Mouse (Mus musculus): ENCODE results near the gene Cluap1.
A peak's percentile ranks its signal among the peaks of the same experiment; 100 is the strongest.
"Not testable (repeated sequence)": the region's sequence is repeated elsewhere in the genome, so short reads cannot be mapped to it uniquely, and the experiment has no call there.

Gene Cluap1

DNA sequence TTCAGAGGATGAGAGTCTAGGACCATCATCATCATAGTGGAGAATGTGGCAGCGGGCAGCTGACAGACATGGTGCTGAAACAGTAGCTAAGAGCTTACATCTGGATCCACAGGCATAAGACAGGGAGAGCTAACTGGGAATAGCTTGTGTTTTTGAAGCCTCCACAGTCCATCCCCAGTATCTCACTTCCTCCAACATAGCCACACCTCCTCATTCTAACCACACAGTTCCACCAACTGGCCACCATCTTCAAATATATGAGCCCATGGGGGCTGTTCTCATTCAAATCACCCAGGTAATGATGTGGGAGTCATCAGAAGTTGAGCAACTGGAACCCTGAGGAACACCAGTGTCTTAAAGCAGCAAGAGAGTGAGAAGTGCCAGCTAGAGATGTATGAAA is 42.5 kb downstream of the Cluap1 start:
- DNase-seq = no peak

DNA sequence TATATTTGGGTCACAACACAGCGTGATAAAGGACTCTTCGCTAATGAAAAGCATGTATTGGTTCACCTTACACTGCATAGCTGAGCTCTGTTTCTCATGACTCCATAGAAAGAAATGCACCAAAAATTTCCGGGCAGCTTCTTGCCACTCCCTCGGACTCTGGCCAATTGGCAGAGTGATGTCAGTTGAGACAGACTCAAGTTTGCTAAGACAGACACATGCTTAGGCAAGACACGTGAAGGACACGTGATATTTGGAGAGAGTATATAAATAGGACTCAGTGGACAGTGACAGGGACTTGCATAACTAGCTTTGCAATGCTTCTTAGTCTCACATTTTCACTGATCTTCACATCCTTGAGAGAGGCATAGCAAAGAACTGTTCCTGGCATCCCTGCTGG is 47.8 kb downstream of the Cluap1 start:
- DNase-seq = peak; percentile 66

DNA sequence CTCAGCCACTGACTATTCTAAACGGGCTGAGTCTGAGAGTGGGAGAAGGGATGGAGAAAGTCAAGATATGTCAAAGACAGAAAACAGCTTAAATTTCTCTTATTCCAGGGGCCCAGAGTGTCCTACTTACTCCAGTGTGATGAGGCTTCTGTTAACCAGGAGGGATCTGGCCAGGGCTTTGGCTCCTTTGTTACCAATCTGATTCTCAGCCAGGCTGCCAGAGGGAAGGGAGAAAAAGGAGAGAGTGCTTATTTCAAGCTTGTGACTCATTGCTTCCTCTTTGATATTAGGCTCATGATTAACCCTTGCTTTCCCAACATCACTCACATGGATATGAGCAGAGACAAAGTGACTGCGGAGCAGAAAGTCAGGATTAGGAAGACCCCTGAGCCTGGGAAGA is 50.7 kb downstream of the Cluap1 start:
- peak; percentile 50 for DNase-seq

DNA sequence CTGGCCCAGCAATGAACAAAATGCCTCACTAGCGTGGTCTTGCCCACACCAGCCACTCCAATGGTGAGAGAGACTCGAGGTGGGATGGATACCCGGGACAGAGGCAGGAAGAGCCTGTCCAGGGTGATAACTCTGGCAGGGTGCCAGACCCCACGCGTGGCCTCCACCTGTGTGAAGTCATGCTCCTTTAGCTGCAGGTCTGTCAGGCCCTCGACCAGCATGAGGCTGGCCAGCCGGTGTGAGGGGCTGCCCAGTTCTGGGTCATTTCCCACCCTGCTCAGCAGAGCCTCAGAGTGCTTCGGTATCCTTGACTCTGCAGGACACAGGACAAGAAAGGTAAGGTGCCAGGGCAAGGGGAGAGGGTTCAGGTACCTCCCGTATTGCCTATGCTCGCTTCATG is 56.4 kb downstream of the Cluap1 start:
- no peak for DNase-seq

DNA sequence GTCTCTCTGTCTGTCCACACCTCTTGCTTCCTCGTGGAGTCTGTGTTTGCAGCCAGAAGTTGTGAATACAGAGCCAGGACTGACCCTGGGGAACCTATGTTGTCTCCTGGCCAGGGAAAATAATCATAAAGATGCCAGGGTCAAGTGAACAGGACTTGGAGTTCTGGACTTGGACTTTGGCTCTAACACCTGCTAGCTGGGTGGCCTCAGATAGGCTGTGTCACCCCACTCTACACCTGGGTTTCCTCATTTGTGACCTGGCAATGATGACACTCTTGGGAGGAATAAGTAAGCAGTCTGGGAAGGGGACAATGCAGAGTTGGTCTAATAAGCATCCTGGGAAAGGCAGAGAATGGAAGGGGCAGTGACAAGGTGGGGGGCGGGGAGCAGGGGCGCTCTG is 56.9 kb downstream of the Cluap1 start:
- no peak for DNase-seq

DNA sequence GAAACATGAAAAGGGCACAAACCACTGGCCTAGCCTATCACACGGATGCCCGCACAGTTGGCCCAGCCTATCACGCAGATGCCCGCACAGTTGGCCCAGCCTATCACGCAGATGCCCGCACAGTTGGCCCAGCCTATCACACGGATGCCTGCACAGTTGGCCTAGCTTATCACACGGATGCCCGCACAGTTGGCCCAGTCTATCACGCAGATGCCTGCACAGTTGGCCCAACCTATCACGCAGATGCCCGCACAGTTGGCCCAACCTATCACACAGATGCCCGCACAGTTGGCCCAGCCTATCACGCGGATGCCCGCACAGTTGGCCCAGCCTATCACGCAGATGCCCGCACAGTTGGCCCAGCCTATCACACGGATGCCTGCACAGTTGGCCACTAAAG is 65.9 kb downstream of the Cluap1 start:
- DNase-seq = not testable (repeated sequence)

DNA sequence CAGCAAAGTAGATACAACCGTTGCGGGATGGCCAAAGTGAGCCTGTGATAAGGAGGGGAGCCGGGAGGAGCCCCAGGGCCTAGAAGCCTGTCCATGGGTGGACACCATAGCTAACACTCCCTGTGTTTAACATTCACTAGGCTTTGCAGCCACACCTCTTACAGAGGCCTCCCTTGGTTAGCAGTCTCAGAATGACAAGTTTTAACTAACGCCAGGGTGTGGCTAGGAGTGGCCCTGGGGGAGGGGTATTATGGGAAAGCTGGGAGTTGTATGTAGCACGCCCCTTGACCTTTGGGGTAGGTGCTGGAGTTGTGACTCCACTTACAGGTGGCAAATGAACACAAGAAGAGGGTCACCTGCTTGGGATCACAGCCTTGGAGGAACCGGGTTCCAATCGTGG is 67.1 kb downstream of the Cluap1 start:
- DNase-seq = no peak

DNA sequence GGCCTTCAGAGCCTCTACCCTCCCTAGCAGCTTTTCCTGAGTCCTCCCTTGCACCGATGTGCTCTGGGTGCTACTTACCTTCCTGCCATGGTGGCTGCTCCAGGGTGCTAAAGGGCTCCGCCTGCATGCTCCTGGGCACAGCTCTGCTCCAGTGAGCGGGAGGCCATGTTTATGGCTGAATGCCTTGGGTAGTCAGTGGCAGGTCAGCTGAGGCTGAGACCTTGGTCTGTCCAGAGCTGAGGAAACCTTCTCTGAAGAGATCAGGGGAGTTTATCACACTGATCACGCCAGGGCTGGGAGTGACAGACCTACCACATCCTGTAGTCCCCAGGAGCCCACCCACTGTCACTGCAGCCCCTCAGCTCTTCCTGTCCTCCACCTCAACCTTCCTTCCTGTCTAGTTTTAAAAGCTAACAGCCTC is 67.7 kb downstream of the Cluap1 start, which contains the start of gene Nlrc3:
TSS of gene Nlrc3 (minus strand) at position 382 of the 421 bp plus-strand sequence.
- peak; percentile 12 for DNase-seq

DNA sequence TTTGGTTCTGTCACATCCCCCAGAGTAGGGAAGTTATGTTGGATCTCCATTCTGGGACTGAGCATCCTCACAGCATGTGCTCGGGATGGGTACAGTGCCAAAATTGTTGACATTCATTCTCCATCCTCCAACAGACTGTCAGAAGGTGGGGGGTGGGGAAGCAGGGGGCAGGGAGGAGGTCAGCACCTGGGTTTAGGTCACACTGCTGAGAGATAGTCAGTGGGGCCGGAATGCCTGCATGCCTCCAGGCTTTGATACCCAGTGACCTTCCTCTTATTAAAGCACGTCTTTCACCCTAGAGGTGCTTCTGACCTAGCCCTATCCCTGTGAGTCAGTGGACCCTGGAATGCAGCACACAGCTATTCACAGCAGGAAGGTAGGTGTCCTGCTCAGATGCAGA is 68.1 kb downstream of the Cluap1 start:
- DNase-seq = no peak

DNA sequence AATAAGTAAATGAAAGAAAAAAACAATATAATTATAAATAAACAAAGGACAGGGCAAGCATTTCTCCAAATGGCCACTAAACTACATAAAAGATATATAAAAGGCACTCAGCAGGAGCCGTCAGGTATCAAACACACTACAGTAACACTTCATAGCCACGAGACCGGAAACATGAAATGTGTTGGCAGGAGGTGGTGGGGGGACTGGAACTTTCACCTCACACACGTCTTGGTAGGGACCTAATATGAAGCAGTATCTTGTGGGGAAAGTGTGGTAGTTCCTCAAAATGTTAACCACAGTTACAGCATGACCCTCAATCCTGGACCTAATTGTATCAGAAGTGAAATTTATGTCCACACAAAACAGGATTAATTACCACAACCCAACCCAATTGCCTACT is 73.6 kb downstream of the Cluap1 start:
- no peak for DNase-seq

DNA sequence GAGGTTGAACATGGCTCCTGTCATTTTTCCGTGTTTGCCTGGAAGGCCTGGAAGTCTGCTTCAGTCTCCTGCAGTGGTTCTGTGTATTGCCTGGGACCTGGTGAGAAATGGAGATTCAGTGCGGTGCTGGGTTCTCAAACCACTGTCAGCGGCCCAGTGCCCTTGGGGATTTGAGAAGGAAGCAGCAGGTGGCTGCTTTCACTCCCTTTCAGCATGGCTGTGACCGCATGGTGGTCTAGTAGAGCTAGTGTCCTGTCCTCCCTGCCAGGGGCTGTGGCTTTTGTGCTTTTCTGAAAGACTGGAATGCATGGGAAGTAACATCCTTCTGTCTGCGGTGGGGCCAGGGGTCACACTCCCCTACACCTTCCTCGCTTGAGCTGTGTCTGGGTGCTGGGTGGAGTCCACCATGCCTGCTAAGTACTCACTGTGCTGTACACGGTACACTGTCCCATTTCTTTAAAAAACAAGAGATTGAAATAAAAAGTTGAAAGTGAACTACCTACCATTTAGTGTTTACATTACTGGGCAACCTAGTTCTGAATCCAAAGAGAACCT is 74.6 kb downstream of the Cluap1 start:
- no peak for DNase-seq

DNA sequence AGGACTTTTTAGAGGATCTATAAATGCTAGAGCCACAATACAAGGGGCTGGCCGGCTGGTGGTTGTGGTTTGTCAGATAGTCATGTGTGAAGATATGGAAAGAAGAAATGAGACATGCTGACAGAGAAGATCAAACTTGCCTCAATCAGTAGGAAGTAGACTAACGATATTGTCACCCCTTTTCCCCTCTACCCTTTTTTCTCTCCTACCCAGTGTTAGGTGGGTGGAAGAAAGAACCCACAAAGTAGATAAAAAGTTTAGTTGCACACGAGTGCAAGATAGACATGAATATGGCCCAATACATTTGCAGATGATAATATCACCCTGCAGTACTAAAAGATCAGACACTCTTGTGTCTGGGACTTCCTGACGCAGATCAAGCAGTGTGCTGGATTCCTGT is 79.8 kb downstream of the Cluap1 start:
- no peak for DNase-seq

All from lung, postnatal 10 days (tissue).